Mouse (Mus musculus) kidney, adult 2 months (tissue): ENCODE data around the gene Gm10770. TPM values are rescaled to one million over a fixed set of nuclear protein-coding genes. Genes with fewer than 3 reads are reported as not detected.
A peak's percentile ranks its signal among the peaks of the same experiment; 100 is the strongest.
"Not testable (repeated sequence)": the region's sequence is repeated elsewhere in the genome, so short reads cannot be mapped to it uniquely, and the experiment has no call there.

ENCODE experiments used
- DNase-seq: peaks from one replicate; pipeline ENCODE4 v3.0.0; 2021
- H3K27ac ChIP-seq: fragments of 200-500 bp; 2 replicates; pipeline ENCODE4 v1.5.1; 2012; ENCODE audit warnings: low read depth, low read length, control low read depth, inconsistent platforms; ENCODE audit not compliant: insufficient read depth
- H3K27me3 ChIP-seq: fragments of 200-500 bp; replicated peaks from 2 replicates; pipeline ENCODE4 v1.6.1; 2012; ENCODE audit warnings: mild to moderate bottlenecking, moderate library complexity, low read length, inconsistent platforms; ENCODE audit not compliant: control insufficient read depth, insufficient read depth
- H3K36me3 ChIP-seq: fragments of 200-500 bp; 2 replicates; pipeline ENCODE4 v1.6.1; 2012; ENCODE audit warnings: mild to moderate bottlenecking, moderate library complexity, low read length, inconsistent platforms; ENCODE audit not compliant: control insufficient read depth, insufficient read depth
- H3K4me1 ChIP-seq: fragments of 200-500 bp; 2 replicates; pipeline ENCODE4 v1.6.1; 2011; ENCODE audit warnings: low read length; ENCODE audit not compliant: control insufficient read depth, insufficient read depth
- H3K4me3 ChIP-seq: fragments of 200-500 bp; 2 replicates; pipeline ENCODE4 v1.5.1; 2011; ENCODE audit warnings: mild to moderate bottlenecking, low read depth, low read length, control low read depth; ENCODE audit not compliant: insufficient read depth
- CTCF ChIP-seq: fragments of 200-500 bp; conservative IDR thresholded peaks from 2 replicates; pipeline ENCODE4 v1.5.1; 2011; ENCODE audit warnings: low read depth, mild to moderate bottlenecking, control low read depth, low read length, moderate library complexity, mixed read lengths; ENCODE audit not compliant: insufficient read depth, insufficient read length
- POLR2A ChIP-seq: fragments of 200-500 bp; IDR thresholded peaks from one replicate; pipeline ENCODE4 v1.6.1; 2011; ENCODE audit warnings: low read depth, low read length, control low read depth
- WGBS: fragments of 180-500 bp; shearing (Covaris S2); methylation state at CpG from one replicate; pipeline ENCODE4 v1.1.7; 2018; 5-methylcytosine and 5-hydroxymethylcytosine counted together
- polyA plus RNA-seq: library from polyadenylated mRNA; depleted of rRNA; stranded (reverse); fragments of >200 nt; gene quantifications from 2 replicates; pipeline ENCODE4 v1.2.3, GENCODE M21; 2012; rRNA removed

Gm10770 gene
- polyA plus RNA-seq, 1 experiment = not detected

- Histone ChIP-seq H3K36me3 (no peaks in the 10 kb centered on the region), H3K27me3 (no peaks in the 10 kb centered on the region), H3K4me3 (peak within 1 kb of the TSS; percentile 96), H3K27ac (peak within 1 kb of the TSS; percentile 51; the same call in 1 of the 2 replicates), H3K4me1 (no peaks in the 10 kb centered on the region; the same call in 1 of the 2 replicates)
- peak; percentile 95 for DNase-seq
- TF ChIP-seq CTCF (no peak), POLR2A (no peak)
- WGBS = under 1% methylated on average over 13 of the region's 13 CpGs
Measured at GRCm38 (mm10) chr2:150136435-150136897, 43.0 kb downstream of the Gm10770 start, which contains the start of gene Zfp120. Zfp120 (minus strand) TSS chr2:150136708.

- WGBS = 82% methylated on average over 2 of the region's 2 CpGs
- DNase-seq = no peak
Measured at GRCm38 (mm10) chr2:150132773-150133172, 46.7 kb downstream of the Gm10770 start.

GRCm38 (mm10) chr2:150132002-150132401, 47.5 kb downstream of the Gm10770 start:
- not testable (repeated sequence) for H3K36me3 ChIP-seq, H3K27ac ChIP-seq, H3K4me1 ChIP-seq, H3K27me3 ChIP-seq, H3K4me3 ChIP-seq, DNase-seq
- WGBS = 77% methylated on average over 1 of the region's 1 CpGs

More at GRCm38 (mm10) chr2:150132773-150133172, 46.7 kb downstream of the Gm10770 start:
- H3K36me3 ChIP-seq = no peaks in the 10 kb centered on the region; the same call in none of the 2 replicates
- H3K4me1 ChIP-seq = no peaks in the 10 kb centered on the region; the same call in 1 of the 2 replicates
- H3K27ac ChIP-seq = no peak overlapping the region
- H3K27me3 ChIP-seq = no peaks in the 10 kb centered on the region; the same call in 1 of the 2 replicates
- TF ChIP-seq CTCF = no peak
- no peak for TF ChIP-seq POLR2A
- H3K4me3 ChIP-seq = no peak overlapping the region

Other genes with a start within 250 kb of the Gm10770 start
- 0.92 and 1.6 TPM in 2 replicates for gene Zfp120, start 43.0 kb downstream of the Gm10770 start, polyA plus RNA-seq
- not detected in 2 replicates for gene Gm14139, start 2.1 kb upstream of the Gm10770 start, polyA plus RNA-seq
- 0.38 and 0.41 TPM in 2 replicates for gene Zfp937, start 38.4 kb upstream of the Gm10770 start, polyA plus RNA-seq
- 0.16 TPM in 1 of 2 replicates, not detected in the other for gene Gm21994, start 75.9 kb upstream of the Gm10770 start, polyA plus RNA-seq
- not detected in 2 replicates for gene Gm14124, start 77.8 kb upstream of the Gm10770 start, polyA plus RNA-seq
- gene Gm10130, start 144.0 kb upstream of the Gm10770 start, polyA plus RNA-seq = not detected in 2 replicates
- 1.4 and 1.5 TPM in 2 replicates for gene 3300002I08Rik, start 183.1 kb upstream of the Gm10770 start, polyA plus RNA-seq